Mouse (Mus musculus): Measurements from ENCODE around the gene Cyp20a1. TPM values are rescaled to one million over a fixed set of nuclear protein-coding genes. Genes with fewer than 3 reads are reported as not detected.

Cyp20a1 gene
- 5.4 TPM for polyA plus RNA-seq (2014; fragmentation: Illumina TruSeq; extraction: RNeasy Lipid Tissue Mini Kit (QIAGEN cat#74804); ENCODE audit: low read depth, low replicate concordance)

DNA sequence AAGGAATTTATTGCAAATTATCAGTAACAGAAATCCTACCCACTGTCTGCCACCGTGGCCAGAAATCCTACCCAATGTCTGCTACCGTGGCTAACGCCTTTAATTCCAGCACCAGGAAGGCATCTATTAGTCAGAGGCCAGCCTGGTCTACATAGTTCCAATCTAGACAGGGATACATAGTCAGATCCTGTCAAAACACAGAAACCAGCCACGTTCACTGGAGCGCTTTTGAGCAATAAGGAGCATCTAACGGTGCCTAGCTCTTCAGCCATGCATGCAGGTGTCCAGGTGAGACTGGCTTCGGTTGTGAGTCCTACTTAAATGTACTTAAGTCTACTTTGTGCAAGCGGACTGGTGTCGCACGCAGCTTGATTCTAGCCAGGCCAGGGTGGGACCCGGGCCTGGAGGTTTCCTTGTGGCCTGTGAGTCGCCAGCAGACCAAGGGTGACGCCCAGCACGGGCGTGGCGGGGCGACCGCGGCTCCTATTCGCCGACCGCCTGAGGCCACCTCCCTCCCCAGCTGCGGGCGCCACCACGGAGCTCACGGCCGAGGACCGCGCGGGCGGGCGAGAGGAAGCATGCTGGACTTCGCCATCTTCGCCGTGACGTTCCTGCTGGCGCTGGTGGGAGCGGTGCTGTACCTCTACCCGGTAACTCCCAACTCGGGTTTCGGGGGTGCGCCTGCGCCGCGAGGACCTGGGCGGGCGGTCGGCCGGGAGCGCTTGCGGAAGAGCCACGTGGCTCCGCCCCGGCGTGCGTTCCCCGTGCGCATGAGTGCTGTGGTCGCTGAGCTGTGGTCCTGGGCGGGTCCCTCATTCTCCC, at the start of gene Cyp20a1:
Gene Cyp20a1, plus strand, starts transcription at position 516 of the 822 bp plus-strand sequence.

DNA sequence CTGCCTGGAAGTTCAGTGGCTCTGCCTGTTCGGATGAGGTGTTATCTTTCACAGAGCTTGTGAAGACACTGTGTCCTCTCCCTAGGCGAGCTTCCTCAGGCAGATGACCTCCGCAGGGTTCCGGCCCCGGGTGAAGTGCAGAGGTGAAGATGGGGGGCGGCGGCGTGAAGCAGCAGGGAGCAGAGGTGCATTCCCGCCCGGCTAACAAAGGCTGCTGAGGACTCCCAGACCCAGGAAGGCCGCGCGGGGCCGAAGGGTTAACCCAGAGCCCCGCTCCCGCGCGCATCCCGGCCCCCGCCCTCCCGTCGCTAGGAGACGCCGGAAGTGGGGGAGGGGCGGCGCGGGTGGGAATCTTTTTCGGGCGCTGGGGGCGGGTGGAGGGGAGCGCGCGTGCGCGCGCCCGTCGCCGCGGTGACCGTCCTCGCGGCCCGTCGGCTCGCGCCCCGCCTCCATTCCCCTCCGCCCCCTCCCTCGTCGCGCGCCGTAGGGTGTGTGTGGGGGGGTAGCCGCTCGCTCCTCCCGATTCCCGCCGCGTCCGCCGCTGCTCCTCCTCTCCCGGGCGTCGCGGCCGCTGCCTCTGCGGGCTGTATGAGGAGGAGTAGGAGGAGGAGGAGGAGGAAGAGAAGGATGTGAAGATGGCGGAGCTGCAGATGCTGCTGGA, 66.2 kb downstream of the Cyp20a1 start, which contains the start of gene Abi2:
Gene Abi2, plus strand, starts transcription at position 452 of the 661 bp plus-strand sequence.

Other genes starting within 250 kb of the Cyp20a1 start
- gene Carf, start 245.1 kb upstream of the Cyp20a1 start, polyA plus RNA-seq (2014; fragmentation: Illumina TruSeq; extraction: RNeasy Lipid Tissue Mini Kit (QIAGEN cat#74804); ENCODE audit: low read depth, low replicate concordance) = 50.8 TPM
- gene Wdr12, start 244.7 kb upstream of the Cyp20a1 start, polyA plus RNA-seq (2014; fragmentation: Illumina TruSeq; extraction: RNeasy Lipid Tissue Mini Kit (QIAGEN cat#74804); ENCODE audit: low read depth, low replicate concordance) = 140 TPM
- 14.8 TPM for gene Nbeal1, start 162.7 kb upstream of the Cyp20a1 start, polyA plus RNA-seq (2014; fragmentation: Illumina TruSeq; extraction: RNeasy Lipid Tissue Mini Kit (QIAGEN cat#74804); ENCODE audit: low read depth, low replicate concordance)
- gene Abi2, start 66.3 kb downstream of the Cyp20a1 start, polyA plus RNA-seq (2014; fragmentation: Illumina TruSeq; extraction: RNeasy Lipid Tissue Mini Kit (QIAGEN cat#74804); ENCODE audit: low read depth, low replicate concordance) = 30.7 TPM
- 4.8 TPM for gene Raph1, start 223.8 kb downstream of the Cyp20a1 start, polyA plus RNA-seq (2014; fragmentation: Illumina TruSeq; extraction: RNeasy Lipid Tissue Mini Kit (QIAGEN cat#74804); ENCODE audit: low read depth, low replicate concordance)

Measured in testis, adult 10 weeks (tissue).